Mouse (Mus musculus) 416B (cell line): ENCODE measurements around the gene Gtpbp3.
A peak's percentile ranks its signal among the peaks of the same experiment; 100 is the strongest.

ENCODE experiments used
- DNase-seq: peaks from one replicate; pipeline ENCODE4 v3.0.0; 2011; ENCODE audit warnings: low read depth

Gtpbp3 gene

GRCm38 (mm10) chr8:71534263-71534810 lies 46.4 kb downstream of the Gtpbp3 start:
- no peak for DNase-seq

- DNase-seq: peak; percentile 84
Measured at GRCm38 (mm10) chr8:71535663-71536062, 47.8 kb downstream of the Gtpbp3 start.

- DNase-seq: peak; percentile 97
Measured at GRCm38 (mm10) chr8:71537028-71537867, 49.3 kb downstream of the Gtpbp3 start, which contains the start of gene Bst2. Bst2 (minus strand) TSS chr8:71537456.

- DNase-seq: peak; percentile 100
Measured at GRCm38 (mm10) chr8:71542632-71543343, 54.9 kb downstream of the Gtpbp3 start, which contains the start of gene Mvb12a. Mvb12a (plus strand) TSS chr8:71542922.

- no peak for DNase-seq
Measured at GRCm38 (mm10) chr8:71543755-71544154, 55.9 kb downstream of the Gtpbp3 start.

- no peak for DNase-seq
Measured at GRCm38 (mm10) chr8:71545053-71545452, 57.1 kb downstream of the Gtpbp3 start.

GRCm38 (mm10) chr8:71547590-71547989 lies 59.7 kb downstream of the Gtpbp3 start:
- no peak for DNase-seq
